Mouse (Mus musculus): ENCODE measurements around the gene Cd7. TPM values are rescaled to one million over a fixed set of nuclear protein-coding genes. Genes with fewer than 3 reads are reported as not detected.
"Not testable (repeated sequence)": the region's sequence is repeated elsewhere in the genome, so short reads cannot be mapped to it uniquely, and the experiment has no call there.

Gene Cd7
- 2.5 and 3.2 TPM in 2 replicates for total RNA-seq (2017)

DNA sequence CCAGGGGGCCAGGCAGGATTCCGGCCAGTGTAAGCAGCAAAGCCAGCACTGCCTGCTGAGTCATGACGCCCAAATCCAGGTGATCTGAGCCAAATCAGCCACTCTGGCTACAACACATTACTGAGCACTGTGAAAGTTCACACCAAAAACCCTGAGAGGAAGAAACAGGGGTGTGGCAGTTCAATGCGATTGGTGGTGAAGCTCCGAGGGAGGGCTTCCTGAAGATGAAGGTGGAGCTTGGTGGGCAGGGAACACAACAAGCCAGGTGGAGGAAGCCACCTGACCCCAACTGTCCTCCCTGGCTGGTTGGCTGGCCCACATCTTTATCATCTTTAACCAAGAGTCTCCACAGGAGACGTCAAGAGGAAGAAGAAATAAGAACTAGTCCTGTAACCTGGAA is at the start of gene Cd7:
Cd7 (minus strand) TSS at position 117 of the 400 bp plus-strand sequence.
- ATAC-seq (replicated peaks in 1 of 2; ENCODE audit: insufficient read depth in 1 of 2, low FRiP score in 2 of 2, low TSS enrichment in 1 of 2, low read depth in 1 of 2, poor library complexity in 2 of 2, severe bottlenecking in 2 of 2) = no peak

DNA sequence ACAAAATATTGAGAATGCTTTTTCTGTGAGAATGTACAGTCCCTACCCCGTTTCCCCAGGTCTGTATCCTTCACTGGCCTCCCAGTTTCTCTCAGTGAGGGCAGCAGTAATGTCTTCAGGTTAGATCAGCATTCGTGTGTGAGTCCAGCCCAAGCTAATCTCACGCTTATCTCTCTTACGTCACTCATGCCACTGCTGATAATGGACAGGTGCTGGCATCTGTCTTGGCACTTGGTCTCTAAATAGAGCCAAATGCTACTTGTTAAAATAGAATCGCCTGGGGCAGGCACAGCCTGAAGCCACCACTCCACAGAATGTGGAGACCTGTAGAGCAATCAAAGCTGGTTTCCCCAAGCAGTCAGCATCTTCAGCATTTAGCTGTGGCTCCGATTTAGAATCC is 49.8 kb upstream of the Cd7 start:
- no peak for ATAC-seq (replicated peaks in 1 of 2; ENCODE audit: insufficient read depth in 1 of 2, low FRiP score in 2 of 2, low TSS enrichment in 1 of 2, low read depth in 1 of 2, poor library complexity in 2 of 2, severe bottlenecking in 2 of 2)

DNA sequence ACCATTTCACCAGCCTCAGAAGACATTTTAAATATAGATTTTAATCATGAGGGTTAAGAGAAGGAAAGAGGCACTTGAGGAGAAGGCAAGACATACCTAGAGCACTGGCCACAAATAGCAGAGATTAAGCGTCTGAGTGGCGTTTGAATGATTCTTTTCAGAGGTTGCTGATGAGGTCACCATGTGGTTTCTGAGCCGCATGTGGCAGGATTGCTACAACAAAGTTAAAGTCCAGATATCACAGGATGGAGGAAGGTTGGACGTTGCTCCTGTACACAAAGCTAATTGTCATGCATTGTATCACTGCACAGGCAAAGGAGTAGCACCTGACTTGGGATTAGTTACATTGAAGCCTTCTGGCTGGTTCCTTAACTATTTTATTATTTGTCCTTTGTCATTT is 47.1 kb upstream of the Cd7 start:
- ATAC-seq (replicated peaks in 1 of 2; ENCODE audit: insufficient read depth in 1 of 2, low FRiP score in 2 of 2, low TSS enrichment in 1 of 2, low read depth in 1 of 2, poor library complexity in 2 of 2, severe bottlenecking in 2 of 2) = no peak

DNA sequence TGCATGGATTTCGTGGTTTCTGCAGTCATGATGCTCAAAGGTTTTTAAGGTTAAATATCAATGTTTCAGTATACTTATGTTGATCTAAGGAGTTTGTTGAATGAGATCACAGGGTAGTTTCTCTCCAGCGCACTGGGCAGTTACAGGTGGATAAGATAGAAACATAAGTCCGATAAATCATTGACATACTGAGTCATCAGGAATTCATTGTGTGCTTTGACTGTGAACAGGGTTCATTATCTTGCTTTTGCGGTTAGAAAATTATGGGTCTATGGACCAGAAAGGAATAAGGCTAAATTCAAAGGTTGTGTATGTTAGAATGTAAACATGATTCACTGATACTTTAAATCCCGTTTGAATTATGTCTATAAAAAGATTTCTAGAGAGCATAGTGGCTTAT is 46.0 kb upstream of the Cd7 start:
- no peak for ATAC-seq (replicated peaks in 1 of 2; ENCODE audit: insufficient read depth in 1 of 2, low FRiP score in 2 of 2, low TSS enrichment in 1 of 2, low read depth in 1 of 2, poor library complexity in 2 of 2, severe bottlenecking in 2 of 2)

DNA sequence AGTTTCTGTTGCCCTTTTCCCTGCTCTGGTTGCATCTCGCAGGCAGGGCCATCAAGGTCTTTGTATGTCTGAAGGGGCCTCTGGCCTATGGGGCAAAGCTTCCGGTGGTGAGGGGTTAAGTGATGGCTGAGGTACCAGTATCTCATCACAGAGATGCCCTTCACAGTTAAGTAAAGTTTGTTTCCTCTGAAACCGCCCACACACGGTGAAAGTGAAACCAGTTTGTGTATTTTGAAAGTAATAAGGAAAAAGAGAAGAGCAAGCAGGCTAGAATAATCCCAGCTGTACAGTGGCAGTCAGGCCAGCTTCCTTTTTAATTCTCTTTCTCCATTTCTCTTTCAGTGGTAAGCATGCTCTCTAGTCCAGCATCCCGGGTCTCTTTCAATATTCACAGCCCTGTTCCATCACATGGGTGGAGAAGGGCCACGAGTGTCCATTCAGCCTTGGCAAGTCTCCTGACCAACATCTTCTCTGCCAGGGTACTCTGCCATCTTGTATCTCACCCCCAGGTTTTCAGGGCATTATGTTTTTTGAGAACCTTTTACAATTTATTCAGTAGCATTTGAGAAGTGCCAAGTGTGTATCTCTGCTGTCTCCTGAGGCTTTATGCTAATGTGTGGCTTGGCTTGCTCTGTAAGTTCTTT is 43.8 kb upstream of the Cd7 start:
- ATAC-seq (replicated peaks in 1 of 2; ENCODE audit: insufficient read depth in 1 of 2, low FRiP score in 2 of 2, low TSS enrichment in 1 of 2, low read depth in 1 of 2, poor library complexity in 2 of 2, severe bottlenecking in 2 of 2) = peak; percentile 69 to 76

DNA sequence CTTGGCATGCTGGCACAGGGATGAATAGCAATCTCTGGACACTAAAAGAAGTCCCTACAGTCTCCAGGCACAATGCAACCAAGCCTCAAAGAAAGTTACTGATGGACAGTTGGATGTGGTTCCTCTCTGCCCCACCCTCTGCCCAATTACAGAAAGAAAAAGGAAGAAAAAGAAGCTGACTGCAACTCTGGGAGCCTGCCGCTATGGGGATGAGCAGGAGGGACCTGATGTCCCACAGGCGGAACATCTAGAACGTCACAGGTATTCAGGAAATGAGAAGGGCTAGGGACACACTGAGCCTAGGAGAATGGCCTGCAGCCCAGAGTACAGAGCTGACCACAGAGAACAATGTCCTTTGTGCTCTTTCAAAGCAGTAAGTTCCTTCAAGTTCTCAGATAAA is 43.0 kb upstream of the Cd7 start:
- no peak for ATAC-seq (replicated peaks in 1 of 2; ENCODE audit: insufficient read depth in 1 of 2, low FRiP score in 2 of 2, low TSS enrichment in 1 of 2, low read depth in 1 of 2, poor library complexity in 2 of 2, severe bottlenecking in 2 of 2)

DNA sequence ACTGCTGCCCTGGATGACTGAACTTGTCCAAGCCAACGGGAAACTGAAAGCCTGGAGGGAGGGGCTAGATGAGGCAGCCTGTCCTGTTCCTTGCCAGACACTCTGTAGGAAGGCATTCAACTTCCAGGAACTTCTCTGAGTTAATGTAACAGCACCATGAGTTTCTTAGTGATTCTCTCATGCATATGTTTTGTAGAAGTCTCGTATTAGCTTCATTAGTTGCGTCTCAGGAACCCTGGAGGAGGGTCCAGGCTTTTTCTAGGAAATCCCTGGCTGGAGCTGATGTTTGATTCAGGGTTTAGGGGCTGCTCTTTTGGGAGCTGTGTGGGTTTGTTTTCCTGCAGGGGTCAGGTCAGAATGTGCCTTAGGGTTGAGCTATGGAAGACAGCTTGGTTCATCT is 41.9 kb upstream of the Cd7 start, which contains the start of gene Sectm1a:
Sectm1a (minus strand) TSS at position 101 of the 400 bp plus-strand sequence.
- ATAC-seq (replicated peaks in 1 of 2; ENCODE audit: insufficient read depth in 1 of 2, low FRiP score in 2 of 2, low TSS enrichment in 1 of 2, low read depth in 1 of 2, poor library complexity in 2 of 2, severe bottlenecking in 2 of 2) = no peak

DNA sequence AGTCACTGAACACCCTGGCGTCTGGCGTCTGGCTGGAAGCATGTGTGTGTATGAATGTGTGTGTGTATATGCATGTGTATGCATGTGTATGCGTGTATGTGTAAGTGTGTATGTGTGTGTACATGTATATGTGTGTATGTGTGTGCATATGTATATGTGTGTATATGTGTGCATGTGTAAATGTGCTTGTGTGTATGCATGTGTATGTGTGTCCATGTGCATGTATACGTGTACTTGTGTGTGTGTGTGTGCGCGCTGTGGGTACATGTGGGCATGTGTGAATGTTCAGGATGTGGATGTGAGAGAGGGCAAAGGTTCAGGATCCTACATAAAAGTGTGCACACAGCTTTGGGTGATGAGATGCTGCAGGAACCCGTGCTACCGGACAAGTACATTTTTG is 41.1 kb upstream of the Cd7 start:
- no peak for ATAC-seq (replicated peaks in 1 of 2; ENCODE audit: insufficient read depth in 1 of 2, low FRiP score in 2 of 2, low TSS enrichment in 1 of 2, low read depth in 1 of 2, poor library complexity in 2 of 2, severe bottlenecking in 2 of 2)

DNA sequence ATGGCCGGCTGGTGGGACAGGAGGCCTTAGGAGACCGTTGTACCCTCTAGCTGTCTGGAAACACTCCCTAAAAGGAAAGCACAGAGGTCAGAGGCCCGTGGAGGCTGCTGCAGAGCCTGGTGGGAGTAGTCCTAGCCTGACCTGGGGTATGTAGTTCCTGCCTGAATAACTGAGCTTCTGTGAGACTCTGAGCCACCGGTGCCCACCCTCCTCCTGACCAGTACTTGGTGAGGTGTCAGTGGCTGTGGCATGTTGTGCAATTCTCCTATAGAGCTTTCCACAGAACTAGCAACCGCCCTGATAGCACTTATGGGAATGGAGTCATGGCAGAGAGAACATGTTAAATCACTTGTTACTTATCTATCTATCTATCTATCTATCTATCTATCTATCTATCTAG is 36.4 kb upstream of the Cd7 start:
- no peak for ATAC-seq (replicated peaks in 1 of 2; ENCODE audit: insufficient read depth in 1 of 2, low FRiP score in 2 of 2, low TSS enrichment in 1 of 2, low read depth in 1 of 2, poor library complexity in 2 of 2, severe bottlenecking in 2 of 2)

DNA sequence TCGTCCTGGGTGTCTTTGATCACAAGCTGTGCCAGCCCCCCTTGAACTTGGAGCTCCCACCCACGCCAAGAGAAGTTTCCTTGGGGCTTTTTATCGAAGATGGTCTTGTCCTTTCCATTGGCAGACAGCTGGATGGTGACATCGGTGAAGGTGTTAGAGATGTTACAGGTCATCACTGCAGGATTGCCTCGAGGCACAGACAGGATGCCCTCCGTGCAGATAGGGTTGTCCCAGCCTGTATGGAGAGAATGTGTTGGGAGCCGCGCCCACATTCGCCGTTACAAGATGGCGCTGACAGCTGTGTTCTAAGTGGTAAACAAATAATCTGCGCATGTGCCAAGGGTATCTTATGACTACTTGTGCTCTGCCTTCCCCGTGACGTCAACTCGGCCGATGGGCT is 30.4 kb upstream of the Cd7 start:
- ATAC-seq (replicated peaks in 1 of 2; ENCODE audit: insufficient read depth in 1 of 2, low FRiP score in 2 of 2, low TSS enrichment in 1 of 2, low read depth in 1 of 2, poor library complexity in 2 of 2, severe bottlenecking in 2 of 2) = not testable (repeated sequence)

DNA sequence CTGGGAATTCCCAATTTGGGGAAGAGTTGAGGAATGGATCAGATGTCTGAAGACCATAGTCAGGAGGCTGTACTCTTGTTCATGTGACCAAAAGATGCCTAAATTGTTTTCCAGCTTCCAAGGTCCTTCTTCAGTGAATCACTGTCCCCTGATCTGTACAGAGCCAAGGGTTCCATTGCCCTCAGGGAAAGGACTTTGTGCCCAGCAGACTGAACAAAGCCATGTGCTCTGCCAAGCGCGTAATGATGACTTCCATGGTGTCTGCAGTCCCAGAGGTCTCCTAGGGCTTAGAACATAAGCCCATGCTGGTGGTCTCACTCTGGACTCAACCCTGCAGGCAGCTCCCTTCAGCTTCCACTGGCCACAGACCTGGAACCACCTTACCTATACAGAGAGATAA is 28.7 kb upstream of the Cd7 start:
- no peak for ATAC-seq (replicated peaks in 1 of 2; ENCODE audit: insufficient read depth in 1 of 2, low FRiP score in 2 of 2, low TSS enrichment in 1 of 2, low read depth in 1 of 2, poor library complexity in 2 of 2, severe bottlenecking in 2 of 2)

DNA sequence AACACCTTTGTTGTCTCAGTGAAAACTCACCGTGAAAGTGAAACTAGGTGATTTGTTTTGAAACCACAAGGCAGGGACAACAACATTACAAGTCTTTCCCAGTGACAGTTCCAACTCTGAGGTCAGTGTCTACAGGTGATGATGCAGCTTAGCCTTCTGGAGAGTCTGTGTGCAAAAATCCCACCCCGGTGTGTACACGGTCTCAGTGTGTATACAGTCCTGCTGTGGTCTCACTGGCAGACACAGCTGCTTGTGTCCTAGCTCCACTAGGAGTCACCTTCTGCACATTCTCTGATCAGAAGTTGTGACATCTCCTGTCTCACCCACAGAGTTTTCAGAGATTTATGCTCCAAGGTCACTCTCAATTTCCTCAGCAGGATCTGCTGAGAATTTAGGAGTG is 25.0 kb upstream of the Cd7 start:
- ATAC-seq (replicated peaks in 1 of 2; ENCODE audit: insufficient read depth in 1 of 2, low FRiP score in 2 of 2, low TSS enrichment in 1 of 2, low read depth in 1 of 2, poor library complexity in 2 of 2, severe bottlenecking in 2 of 2) = no peak; a peak in 1 of 4 replicates

DNA sequence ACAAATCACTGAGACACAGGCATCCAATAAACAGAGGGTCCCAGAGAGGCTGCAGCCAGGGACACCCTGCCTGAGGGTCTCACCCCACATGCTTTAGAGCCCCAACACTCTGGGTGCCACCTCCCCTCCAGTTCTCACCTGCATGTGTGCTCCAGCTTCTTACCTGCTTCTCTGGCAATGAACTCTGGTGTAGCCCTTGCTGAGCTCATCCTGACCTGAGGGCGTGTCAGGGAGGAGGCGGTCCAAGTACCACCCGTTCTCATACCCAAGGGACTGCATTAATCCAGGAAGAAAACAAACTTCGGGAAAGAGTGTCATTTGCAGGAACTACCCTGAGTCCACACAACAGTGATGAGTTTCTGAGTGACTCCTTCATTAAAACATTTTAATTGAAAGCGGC is 24.2 kb upstream of the Cd7 start, which contains the start of gene Sectm1b:
Sectm1b (minus strand) TSS at position 191 of the 400 bp plus-strand sequence.
- ATAC-seq (replicated peaks in 1 of 2; ENCODE audit: insufficient read depth in 1 of 2, low FRiP score in 2 of 2, low TSS enrichment in 1 of 2, low read depth in 1 of 2, poor library complexity in 2 of 2, severe bottlenecking in 2 of 2) = no peak

DNA sequence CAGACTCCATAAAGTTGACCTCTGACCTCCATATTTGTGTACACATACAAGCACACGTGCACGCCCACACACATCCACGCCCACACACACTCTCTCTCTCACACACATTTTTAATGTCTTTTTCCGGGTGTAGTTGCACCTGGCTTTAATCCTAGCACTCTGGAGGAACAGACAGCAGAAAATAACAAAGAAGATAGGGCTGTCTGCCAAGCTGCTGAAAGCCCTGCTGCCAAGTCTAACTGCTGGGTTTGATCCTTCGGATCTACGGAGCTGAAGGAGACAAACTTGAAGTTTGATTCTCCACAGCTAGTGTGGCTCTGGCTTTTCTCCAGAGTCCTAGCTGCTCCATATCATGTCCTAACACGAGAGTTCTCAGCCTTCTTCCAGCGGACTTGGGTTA is 22.4 kb upstream of the Cd7 start:
- ATAC-seq (replicated peaks in 1 of 2; ENCODE audit: insufficient read depth in 1 of 2, low FRiP score in 2 of 2, low TSS enrichment in 1 of 2, low read depth in 1 of 2, poor library complexity in 2 of 2, severe bottlenecking in 2 of 2) = no peak

DNA sequence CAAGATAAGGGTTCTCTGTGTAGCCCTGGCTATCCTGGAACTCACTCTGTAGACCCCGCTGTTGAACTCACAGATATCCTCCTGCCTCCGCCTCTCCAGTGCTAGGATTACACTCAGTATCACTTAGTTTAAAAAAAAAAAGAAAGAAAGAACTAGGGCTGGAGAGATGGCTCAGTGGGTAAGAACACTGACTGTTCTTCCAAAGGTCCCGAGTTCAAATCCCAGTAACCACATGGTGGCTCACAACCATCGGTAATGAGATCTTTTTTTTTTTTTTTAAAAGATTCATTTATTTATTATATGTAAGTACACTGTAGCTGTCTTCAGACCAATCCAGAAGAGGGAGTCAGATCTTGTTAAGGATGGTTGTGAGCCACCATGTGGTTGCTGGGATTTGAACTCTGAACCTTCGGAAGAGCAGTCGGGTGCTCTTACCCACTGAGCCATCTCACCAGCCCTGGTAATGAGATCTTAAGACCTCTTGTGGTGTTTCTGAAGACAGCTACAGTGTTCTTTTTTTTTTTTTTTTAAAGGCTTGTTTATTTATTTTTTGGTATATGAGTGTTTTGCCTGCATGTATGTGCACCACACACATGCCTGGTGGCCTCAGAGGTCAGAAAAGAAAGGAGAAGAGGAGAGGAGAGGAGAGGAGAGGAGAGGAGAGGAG is 21.3 kb upstream of the Cd7 start:
- not testable (repeated sequence) for ATAC-seq (replicated peaks in 1 of 2; ENCODE audit: insufficient read depth in 1 of 2, low FRiP score in 2 of 2, low TSS enrichment in 1 of 2, low read depth in 1 of 2, poor library complexity in 2 of 2, severe bottlenecking in 2 of 2)

DNA sequence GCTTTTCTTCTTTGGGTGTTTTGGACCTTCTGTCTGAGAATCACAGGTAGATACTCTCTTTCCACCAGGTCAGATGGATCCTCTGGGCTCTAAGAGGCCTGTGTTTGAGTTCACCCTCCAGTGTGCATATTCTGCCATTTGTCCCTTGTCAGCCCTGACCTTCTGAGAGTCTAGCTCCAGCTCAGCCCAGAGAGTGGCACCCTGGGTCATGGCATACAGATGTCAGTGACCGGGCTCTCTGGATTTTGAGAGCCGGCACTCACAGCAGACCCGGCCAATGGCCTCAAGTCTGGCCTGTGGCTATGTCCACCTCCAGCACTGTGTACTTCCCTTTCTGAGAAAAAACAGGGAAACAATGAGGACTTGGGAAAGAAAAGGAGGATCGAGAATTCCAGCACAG is 20.3 kb upstream of the Cd7 start:
- ATAC-seq (replicated peaks in 1 of 2; ENCODE audit: insufficient read depth in 1 of 2, low FRiP score in 2 of 2, low TSS enrichment in 1 of 2, low read depth in 1 of 2, poor library complexity in 2 of 2, severe bottlenecking in 2 of 2) = no peak

DNA sequence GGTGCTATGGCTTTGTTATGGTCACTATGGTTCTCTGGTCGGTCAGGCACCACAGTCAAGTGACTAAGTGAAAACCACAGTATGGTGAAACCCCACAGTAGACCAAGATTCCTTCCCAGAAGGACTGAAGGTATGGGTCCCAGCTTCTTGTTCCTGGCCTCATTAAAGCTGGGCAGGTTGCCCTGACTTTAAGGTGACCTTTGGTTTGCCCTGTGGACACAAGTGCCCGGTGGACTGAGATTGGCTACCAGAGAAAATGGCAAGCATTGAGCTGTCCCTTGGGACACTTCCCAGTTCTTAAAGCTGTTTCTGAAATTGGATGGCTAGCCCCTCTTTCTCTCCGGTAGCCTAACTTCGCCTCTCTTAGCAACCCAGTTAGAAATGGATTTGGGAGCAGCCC is 19.7 kb upstream of the Cd7 start:
- no peak for ATAC-seq (replicated peaks in 1 of 2; ENCODE audit: insufficient read depth in 1 of 2, low FRiP score in 2 of 2, low TSS enrichment in 1 of 2, low read depth in 1 of 2, poor library complexity in 2 of 2, severe bottlenecking in 2 of 2)

DNA sequence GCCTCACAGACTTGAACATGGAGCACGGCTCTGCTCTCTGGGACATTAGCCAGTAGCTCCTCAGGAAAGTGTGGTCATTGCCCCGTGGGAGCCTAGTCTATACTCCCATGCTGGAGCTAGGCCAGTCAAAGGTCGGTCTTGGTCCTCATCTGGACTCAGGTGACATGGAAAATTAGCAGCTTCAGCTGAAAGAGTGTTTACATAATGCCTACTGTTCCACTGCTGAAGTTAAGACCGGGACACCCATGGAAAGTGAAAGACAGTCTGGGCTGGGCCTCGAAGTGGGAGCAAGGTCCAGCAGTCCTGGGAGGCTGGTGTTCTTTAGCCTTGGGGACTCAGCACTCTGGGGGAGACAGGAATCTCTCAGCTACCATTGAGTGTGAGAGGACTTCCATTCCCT is 18.9 kb upstream of the Cd7 start:
- no peak for ATAC-seq (replicated peaks in 1 of 2; ENCODE audit: insufficient read depth in 1 of 2, low FRiP score in 2 of 2, low TSS enrichment in 1 of 2, low read depth in 1 of 2, poor library complexity in 2 of 2, severe bottlenecking in 2 of 2)
